Mouse (Mus musculus) testis, postnatal 14 days (tissue): ENCODE results near the gene Evx2.

Experiments
- DNase-seq: peaks from one replicate; pipeline ENCODE4 v3.0.0; 2021; ENCODE audit warnings: low spot score

The Evx2 gene

DNA sequence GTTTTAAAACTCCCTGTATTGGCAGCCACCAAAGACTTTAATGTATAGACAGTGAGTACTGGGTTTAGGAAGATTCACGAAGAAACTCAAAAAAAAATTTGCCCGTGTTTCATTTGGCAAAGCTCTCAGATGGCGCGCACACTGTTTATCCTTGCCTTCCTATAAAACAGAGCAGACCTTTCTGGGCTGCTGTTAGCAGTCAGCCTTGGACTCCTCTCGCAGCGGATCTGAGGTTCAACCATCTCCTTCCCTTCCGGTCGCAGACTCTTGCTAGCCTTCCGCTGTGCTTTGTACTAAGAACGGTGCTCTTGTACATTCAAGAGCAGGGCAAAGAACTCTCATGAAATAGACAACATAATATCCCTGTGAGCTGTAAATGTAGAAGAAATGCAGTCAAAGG is 39.0 kb downstream of the Evx2 start:
- no peak for DNase-seq

GRCm38 (mm10) chr2:74619676-74620246 is 39.6 kb downstream of the Evx2 start:
- DNase-seq: no peak

DNA sequence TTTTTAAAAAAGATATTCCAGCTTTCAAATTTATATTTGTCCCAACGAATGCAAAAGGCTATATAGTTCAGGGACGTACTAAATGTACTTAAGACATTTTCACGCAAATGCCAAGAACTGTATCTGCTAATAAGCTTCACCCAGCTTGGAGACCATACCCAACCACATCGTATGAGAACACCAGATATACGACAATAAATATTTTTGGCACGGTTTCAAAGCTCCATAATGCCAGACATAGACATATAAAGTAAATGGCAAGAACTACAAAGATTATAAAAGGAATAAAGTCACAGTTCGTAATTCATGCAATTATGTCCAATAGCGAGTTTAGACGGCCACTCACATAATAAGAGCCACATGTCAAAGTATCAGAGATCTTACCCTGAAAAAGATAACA is 41.7 kb downstream of the Evx2 start:
- DNase-seq: no peak

DNA sequence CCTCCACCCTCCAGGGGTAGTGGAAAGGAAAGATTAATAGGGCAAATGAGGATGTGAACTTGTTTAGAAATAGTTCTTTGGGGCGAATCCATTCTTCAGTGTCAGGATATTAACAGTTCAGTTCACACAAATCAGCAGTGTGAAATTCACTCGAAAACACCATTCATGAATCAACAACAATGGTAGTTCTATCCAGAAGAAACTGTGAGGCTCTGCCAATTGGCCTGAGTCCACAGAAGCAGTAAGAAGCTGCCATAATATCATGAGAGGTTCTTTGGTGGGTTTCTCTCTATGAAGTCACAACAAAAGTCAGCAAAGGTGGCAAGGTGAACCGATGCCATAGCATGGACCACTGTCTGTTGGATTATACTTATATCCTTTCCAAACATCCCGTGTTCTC is 48.0 kb downstream of the Evx2 start:
- DNase-seq: no peak

GRCm38 (mm10) chr2:74609350-74609749 is 50.0 kb downstream of the Evx2 start:
- DNase-seq: no peak

DNA sequence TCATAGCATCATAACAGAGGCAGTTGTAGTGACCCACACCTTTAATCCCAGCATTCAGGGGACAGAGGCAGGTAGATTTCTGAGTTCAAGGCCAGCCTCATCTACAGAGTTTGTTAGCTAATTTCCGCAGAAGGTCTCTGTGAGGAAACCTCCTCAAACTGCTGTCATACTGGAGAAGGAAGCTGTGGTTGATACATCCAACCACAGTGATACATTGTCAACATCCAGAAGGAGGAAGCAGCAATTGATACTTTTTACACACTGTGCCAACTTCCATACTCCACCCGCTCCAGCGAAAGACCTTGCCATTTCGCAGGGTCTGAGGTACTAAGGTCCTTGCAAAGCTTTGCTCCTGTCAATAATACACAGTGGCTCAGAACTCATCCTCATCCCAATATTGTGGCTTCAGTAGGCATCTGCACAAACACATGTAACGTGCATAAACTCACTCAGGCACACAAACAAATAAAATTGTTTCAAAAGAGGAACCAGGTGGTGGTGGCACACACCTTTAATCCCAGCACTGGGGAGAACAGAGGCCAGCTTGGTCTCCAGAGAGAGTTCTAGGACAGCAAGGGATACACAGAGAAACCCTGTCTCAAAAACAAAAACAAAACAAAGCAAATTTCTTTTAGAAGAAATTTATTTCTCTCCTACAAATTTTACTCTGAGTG is 53.1 kb downstream of the Evx2 start:
- DNase-seq: peak; percentile 11

- DNase-seq: no peak
Observed at GRCm38 (mm10) chr2:74604011-74604410, 55.3 kb downstream of the Evx2 start.
